Mouse (Mus musculus) ES-E14 (cell line): ENCODE measurements around the gene Phlda2.

ENCODE experiments used
- HCFC1 ChIP-seq: IDR thresholded peaks from 2 replicates; pipeline ENCODE4 v1.6.1; 2012; ENCODE audit warnings: low read length, inconsistent platforms, borderline replicate concordance; ENCODE audit not compliant: insufficient read depth
- MAFK ChIP-seq: IDR thresholded peaks from 2 replicates; pipeline ENCODE4 v1.6.1; 2014; ENCODE audit warnings: mild to moderate bottlenecking, low read depth, low read length, inconsistent platforms; ENCODE audit not compliant: insufficient read depth

DNA sequence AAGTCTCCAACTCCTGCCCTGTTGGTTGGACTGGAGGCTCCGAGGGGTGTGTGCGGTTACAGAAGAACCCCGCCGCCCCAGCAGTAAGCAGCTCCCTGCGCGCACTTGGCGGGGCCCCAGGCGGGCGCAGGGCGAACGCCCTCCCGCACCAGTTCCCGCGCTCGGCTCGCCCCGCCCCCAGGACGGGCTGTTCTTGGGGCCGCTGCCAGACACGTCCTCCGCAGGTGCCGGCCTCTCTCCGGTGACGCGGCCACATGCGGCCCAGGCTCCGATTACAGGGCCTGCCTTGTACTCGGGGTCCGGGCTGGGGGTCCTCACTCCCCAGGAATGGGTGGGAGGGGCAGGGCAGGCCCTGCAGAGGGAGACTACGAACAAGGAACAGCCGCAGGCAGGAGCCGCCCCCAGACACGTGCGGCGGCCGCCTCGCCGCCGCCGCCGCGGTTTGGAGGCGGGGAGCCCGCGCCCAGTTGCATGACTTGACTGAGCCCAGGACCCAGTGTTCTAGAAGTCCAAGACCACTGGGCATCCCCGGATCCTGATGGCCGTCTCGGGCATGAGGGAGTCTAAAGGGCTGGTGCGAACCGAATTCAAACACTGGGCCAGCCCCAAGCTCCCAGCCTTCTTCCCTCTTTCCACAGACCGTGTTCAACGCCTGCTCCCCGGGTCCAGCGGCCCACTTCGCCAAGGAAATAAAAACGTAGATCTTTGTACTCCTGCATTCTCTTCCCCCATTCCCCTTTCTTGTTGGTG, 38.0 kb downstream of the Phlda2 start:
- TF ChIP-seq HCFC1 = no peak
- TF ChIP-seq MAFK = no peak
